Mouse (Mus musculus) midbrain, embryonic 14.5 days (tissue): ENCODE results near the gene Pwp1. TPM values are rescaled to one million over a fixed set of nuclear protein-coding genes. Genes with fewer than 3 reads are reported as not detected.
"Not testable (repeated sequence)": the region's sequence is repeated elsewhere in the genome, so short reads cannot be mapped to it uniquely, and the experiment has no call there.

Experiments used
- ATAC-seq: fragments of 200-750 bp; cut with Nextera tagmentation; 2 replicates; pipeline ENCODE4 v1.8.0; 2017; ENCODE audit warnings: moderate number of reproducible peaks, moderate library complexity; ENCODE audit not compliant: low FRiP score, low TSS enrichment
- DNase-seq: peaks from one replicate; pipeline ENCODE4 v3.0.0-alpha.2; 2015
- H3K27ac ChIP-seq: fragments of 300-500 bp; sonication (generic); replicated peaks from 2 replicates; pipeline ENCODE4 v1.5.1; 2014; ENCODE audit warnings: mild to moderate bottlenecking, low read depth, low read length, moderate library complexity
- H3K27me3 ChIP-seq: fragments of 300-500 bp; sonication (generic); 2 replicates; pipeline ENCODE4 v1.6.1; 2014; ENCODE audit warnings: low read length, control low read depth, mixed read lengths; ENCODE audit not compliant: control insufficient read depth, insufficient read depth
- H3K36me3 ChIP-seq: fragments of 300-500 bp; sonication (generic); 2 replicates; pipeline ENCODE4 v1.6.1; 2014; ENCODE audit warnings: low read length, control low read depth; ENCODE audit not compliant: control insufficient read depth, insufficient read depth
- H3K4me1 ChIP-seq: fragments of 300-500 bp; sonication (generic); 2 replicates; pipeline ENCODE4 v1.6.1; 2014; ENCODE audit warnings: mild to moderate bottlenecking, antibody characterized with exemption, low read length, control low read depth; ENCODE audit not compliant: control insufficient read depth, insufficient read depth
- H3K4me2 ChIP-seq: fragments of 300-500 bp; sonication (generic); 2 replicates; pipeline ENCODE4 v1.6.1; 2014; ENCODE audit warnings: mild to moderate bottlenecking, low read length, moderate library complexity
- H3K4me3 ChIP-seq: fragments of 300-500 bp; sonication (generic); replicated peaks from 2 replicates; pipeline ENCODE4 v1.5.1; 2014; ENCODE audit warnings: low read depth, low read length
- H3K9ac ChIP-seq: fragments of 300-500 bp; sonication (generic); replicated peaks from 2 replicates; pipeline ENCODE4 v1.6.1; 2014; ENCODE audit warnings: mild to moderate bottlenecking, low read length, moderate library complexity
- H3K9me3 ChIP-seq: fragments of 300-500 bp; sonication (generic); 2 replicates; pipeline ENCODE4 v1.6.1; 2016; ENCODE audit warnings: low read length, control low read depth, mixed read lengths; ENCODE audit not compliant: control insufficient read depth
- WGBS: fragments of 180-500 bp; shearing (Covaris S2); extraction: QIAGEN DNeasy Blood & Tissue Kit; methylation state at CpG from one replicate; pipeline ENCODE4 v1.1.7; 2014; 5-methylcytosine and 5-hydroxymethylcytosine counted together
- polyA plus RNA-seq: library from polyadenylated mRNA; unstranded; fragments of >200 nt; fragmentation: Nextera tagmentation; extraction: Ambion mirVana; gene quantifications from 2 replicates; pipeline ENCODE4 v1.2.1, GENCODE M21; 2014

Gene Pwp1
- polyA plus RNA-seq: 66.7 and 78.1 TPM in 2 replicates

DNA sequence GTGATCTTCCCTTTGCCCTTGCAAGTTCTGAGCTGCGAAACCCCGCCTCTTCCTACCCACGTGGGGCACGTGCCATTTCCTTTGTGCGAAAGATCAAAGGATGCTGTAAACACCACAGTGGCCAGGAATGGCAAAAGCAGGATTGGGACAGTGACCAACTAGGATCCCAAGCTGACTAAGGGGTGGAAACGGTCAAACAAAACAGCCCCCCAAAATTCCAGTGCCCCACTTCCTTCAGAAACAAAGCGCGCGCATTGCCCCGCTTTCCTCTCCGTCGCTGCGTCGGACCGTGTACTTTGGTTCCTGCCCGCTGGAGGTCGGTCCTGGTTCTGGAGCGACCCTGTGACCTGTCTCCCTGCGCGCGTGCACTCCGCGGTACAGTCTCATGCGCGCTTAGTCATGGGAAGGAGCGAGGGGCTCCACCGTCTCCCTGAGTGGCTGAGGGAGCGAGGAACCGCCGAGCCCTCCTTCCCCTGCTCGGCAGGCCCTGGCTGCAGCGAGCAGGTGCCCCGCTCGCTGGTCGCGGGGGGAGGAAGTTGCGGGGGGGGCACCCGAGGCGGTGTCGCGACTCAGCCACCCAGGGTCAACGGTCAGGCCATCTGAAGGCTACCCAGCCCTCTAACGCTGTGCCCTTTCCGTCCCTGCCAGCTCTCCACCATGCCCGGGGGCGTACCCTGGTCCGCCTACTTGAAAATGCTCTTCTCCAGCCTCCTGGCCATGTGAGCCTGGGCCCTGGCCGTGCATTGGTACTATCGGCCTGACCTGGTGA lies at the start of gene Pwp1:
TSS of gene Pwp1 (plus strand) at position 410 of the 769 bp plus-strand sequence.
- H3K27me3 ChIP-seq, H3K36me3 ChIP-seq, H3K9me3 ChIP-seq, H3K4me1 ChIP-seq: not testable (repeated sequence)
- Histone ChIP-seq H3K27ac (peak within 1 kb of the TSS; percentile 81), H3K4me2 (peak within 1 kb of the TSS; percentile 73), H3K4me3 (peak within 1 kb of the TSS; percentile 55), H3K9ac (peak within 1 kb of the TSS; percentile 85)
- 4% methylated on average over 48 of the region's 49 CpGs for WGBS
- ATAC-seq (peak; percentile 96), DNase-seq (peak; percentile 83)

DNA sequence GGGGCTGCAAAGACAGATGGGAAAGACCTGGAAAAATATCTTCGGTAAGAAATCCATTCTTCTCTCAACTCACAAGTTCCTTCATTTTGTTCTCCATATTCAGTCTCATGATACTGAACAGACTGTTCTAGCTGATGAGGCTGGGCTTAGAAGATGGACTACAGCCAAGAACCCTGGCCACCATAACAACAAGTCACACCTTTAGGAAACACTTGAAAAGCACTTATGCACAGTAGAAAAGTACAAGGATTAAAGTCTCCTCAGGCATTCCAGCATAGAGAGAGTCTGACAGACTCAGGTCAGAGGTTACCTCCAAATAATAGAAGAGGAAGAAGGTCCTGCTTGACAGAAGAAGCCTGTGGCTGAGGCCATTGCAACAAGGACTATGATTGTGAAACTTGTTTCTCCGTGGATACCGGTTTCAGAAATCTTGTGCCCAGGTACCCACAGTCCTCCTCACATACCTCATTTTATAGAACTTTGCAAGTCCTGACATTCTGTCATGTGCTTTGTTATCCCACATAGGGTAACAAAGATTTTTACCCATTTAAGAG lies 7.1 kb upstream of the Pwp1 start:
- not testable (repeated sequence) for DNase-seq, H3K9ac ChIP-seq, H3K9me3 ChIP-seq, H3K27me3 ChIP-seq, H3K27ac ChIP-seq, H3K4me1 ChIP-seq, H3K4me2 ChIP-seq, ATAC-seq, H3K36me3 ChIP-seq, H3K4me3 ChIP-seq
- 90% methylated on average over 1 of the region's 3 CpGs for WGBS

DNA sequence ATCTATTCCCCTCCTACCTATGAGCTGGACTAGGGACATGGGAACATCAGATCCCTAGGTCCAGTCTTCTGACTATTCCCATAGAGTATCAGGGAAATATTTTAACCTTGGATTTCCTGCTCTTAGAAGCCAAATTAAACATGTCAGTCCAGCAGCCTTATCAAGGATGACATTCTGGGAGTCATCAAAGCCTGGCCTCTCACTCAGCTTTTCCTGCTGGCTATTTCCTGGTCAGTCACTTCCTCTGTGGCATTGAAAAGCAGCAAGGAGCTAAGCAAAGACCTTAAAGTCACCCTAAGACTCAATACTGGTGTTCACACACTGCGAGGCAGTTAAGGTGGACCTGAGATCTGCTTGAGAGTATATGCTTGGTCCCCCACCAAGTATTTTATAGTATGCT lies 5.5 kb upstream of the Pwp1 start:
- WGBS: 82% methylated on average over 1 of the region's 1 CpGs
- H3K4me3 ChIP-seq: not testable (repeated sequence)

DNA sequence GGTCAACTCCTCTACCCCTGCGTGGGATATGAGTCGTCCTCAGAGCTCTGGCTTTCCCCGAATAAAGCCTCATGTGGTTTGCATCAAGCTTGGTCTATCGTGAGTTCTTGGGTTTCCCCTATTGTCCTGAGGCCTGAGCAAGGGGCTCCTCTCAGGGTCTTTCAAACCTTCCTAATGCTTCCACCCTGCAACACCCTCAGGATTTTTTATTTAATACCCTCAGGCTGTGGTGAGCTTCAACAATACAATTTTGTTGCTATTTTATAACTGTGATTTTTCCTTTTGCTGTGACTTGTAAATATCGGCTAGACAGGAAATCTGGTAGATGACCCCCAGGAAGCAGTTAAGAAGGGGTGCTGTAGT lies 591 bp upstream of the Pwp1 start:
- not testable (repeated sequence) for H3K9ac ChIP-seq, H3K36me3 ChIP-seq, H3K4me1 ChIP-seq, DNase-seq, H3K9me3 ChIP-seq, H3K27me3 ChIP-seq
- 44% methylated on average over 5 of the region's 5 CpGs for WGBS
- H3K4me2 ChIP-seq: peak overlapping the region; percentile 73
- H3K27ac ChIP-seq: peak overlapping the region; percentile 81; the same call in 1 of the 2 replicates
- peak overlapping the region; percentile 55 for H3K4me3 ChIP-seq
- ATAC-seq: peak; percentile 18; the same call in 1 of the 2 replicates

More for the DNA sequence above, 5.5 kb upstream of the Pwp1 start:
- not testable (repeated sequence) for ATAC-seq, H3K36me3 ChIP-seq, H3K27ac ChIP-seq, H3K4me2 ChIP-seq, H3K9ac ChIP-seq, H3K27me3 ChIP-seq, DNase-seq, H3K4me1 ChIP-seq, H3K9me3 ChIP-seq

DNA sequence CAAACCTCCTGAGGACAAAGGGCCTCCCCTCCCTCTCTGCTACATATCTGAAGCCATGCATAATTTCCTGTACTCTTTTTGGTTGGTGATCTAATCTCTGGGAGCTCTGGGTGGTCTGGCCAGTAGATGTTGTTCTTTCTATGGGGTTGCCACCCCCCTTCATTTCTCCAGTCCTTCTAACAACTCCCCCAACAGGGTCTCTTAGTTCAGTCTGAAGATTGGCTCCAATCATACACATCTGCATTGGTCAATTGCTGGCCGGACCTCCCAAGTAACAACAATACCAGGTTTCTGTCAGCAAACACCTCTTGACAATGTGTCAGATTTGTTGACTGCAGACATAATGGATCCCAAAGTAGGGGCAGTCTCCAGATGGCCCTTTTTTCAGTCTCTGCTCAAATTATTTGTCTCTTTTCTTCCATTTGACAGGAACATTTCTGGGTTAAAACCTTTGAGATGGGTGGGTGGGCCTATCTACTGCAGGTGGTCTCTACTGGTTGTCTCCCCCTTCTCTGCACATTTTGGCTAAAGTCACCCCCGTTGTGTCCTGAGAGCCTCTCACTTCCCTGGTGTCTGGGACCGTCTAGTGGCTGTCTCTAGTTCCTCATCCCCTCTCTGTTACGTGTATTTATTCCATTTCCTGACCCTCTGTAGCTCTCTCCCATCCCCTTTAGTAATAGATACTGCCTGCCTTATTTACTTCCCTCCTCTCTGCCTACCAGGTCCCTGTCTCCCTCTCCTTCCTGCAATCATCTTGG lies 17.0 kb downstream of the Pwp1 start:
- H3K27ac ChIP-seq: no peak overlapping the region
- H3K27me3 ChIP-seq: no peaks in the 10 kb centered on the region
- 82% methylated on average over 4 of the region's 4 CpGs for WGBS
- no peak overlapping the region for H3K4me3 ChIP-seq
- H3K9ac ChIP-seq: no peak overlapping the region
- no peak overlapping the region for H3K4me2 ChIP-seq
- ATAC-seq (no peak), DNase-seq (no peak)
- no peaks in the 10 kb centered on the region for H3K36me3 ChIP-seq
- no peaks in the 10 kb centered on the region for H3K9me3 ChIP-seq
- no peaks in the 10 kb centered on the region for H3K4me1 ChIP-seq

DNA sequence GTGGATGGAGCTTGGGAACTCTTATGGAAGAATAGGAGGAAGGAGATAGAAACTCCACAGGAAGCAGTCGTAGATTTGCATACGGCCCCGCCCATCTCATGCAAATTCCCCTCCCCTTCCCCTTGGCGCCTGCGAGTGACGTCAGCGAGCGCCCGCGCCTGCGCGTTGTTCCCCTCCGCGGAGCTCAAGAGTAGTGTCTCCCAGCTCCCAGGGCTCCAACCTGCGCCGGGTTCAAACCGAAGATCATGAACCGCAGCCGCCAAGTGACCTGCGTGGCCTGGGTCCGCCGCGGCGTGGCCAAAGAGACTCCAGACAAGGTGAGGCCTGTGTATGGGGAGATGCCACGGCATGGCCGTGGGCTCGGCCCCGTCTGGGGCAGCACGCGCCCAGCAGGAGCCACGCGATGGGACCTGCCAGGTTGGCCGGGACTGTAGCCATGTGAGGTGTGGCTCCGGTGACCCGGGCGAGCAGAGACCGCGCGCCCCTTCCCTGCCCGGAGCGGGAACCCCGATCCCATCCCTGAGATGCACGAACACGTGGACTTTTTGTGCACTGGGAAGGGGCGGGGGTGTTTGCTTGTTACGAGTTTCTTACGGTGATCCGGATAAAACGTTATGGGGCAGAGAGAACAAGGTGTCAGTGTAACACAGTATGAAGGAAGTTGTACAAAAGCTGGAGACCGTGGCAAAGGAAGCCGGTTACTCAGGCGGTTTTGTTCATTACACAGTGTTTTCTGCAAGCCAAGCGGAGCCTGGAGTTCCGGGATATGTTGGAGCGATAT lies 42.6 kb downstream of the Pwp1 start:
- Histone ChIP-seq H3K9me3 (no peaks in the 10 kb centered on the region), H3K4me1 (peaks cover 11% of the 10 kb centered on the region; the same call in 1 of the 2 replicates), H3K27me3 (no peaks in the 10 kb centered on the region), H3K9ac (peak overlapping the region; percentile 86), H3K36me3 (peaks cover 28% of the 10 kb centered on the region), H3K27ac (peak overlapping the region; percentile 57), H3K4me2 (peak overlapping the region; percentile 87), H3K4me3 (peak overlapping the region; percentile 97)
- DNase-seq: peak; percentile 96
- WGBS: under 1% methylated on average over 55 of the region's 55 CpGs
- peak; percentile 95 for ATAC-seq

DNA sequence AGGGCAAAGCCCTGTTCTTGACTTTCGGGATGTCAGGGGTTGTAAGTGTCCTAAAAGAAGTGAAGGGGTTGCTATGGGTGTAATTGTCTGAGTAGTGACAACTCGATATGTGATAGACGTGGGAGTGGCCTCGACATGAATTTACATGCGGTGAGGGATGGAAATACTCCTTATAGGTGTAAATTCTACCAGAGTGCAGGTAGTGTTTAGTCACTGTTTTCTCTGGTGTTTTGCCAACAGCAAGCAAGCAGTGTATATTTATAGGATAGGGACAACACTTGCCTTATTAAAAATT lies 43.1 kb downstream of the Pwp1 start:
- H3K4me2 ChIP-seq: peak overlapping the region; percentile 87
- peak overlapping the region; percentile 86 for H3K9ac ChIP-seq
- H3K4me1 ChIP-seq: peaks cover 11% of the 10 kb centered on the region; the same call in 1 of the 2 replicates
- ATAC-seq: 0 out of 2 replicates have a peak, but pooled peaks have one; percentile 9
- H3K4me3 ChIP-seq: peak overlapping the region; percentile 97
- no peak for DNase-seq
- WGBS: 6% methylated on average over 5 of the region's 5 CpGs
- peaks cover 33% of the 10 kb centered on the region for H3K36me3 ChIP-seq
- H3K27ac ChIP-seq: no peak overlapping the region
- H3K9me3 ChIP-seq: no peaks in the 10 kb centered on the region
- no peaks in the 10 kb centered on the region for H3K27me3 ChIP-seq

DNA sequence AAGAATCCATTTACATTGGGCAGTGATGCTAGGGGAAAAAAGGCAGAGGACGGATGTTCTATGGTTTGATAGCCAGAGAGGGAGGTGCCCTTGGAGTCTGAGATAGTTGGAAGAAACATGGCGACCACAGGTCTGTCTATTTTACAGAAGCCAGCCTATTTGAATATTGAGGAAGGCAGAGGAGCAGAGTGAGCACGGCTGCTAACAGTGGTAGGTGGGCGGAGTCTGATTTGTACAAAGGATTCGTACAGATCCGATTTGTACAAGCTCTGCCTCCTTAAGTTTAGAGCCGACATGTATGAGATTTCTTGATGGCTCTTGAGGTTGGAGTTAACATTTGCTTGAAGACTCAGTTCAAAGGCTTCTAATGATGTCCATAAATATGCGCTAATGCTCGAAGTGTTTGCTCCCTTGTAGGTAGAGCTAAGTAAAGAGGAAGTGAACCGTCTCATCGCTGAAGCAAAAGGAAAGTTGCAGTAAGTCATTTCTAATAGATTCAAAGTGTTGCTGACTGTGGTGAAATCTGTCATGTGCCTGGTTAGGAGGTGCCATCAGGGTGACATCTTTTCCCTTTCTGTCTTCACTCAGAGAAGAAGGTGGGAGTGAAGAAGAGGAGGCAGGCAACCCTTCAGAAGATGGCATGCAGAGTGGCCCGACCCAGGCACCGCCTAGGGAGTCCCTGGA lies 44.7 kb downstream of the Pwp1 start:
- WGBS: 92% methylated on average over 13 of the region's 13 CpGs
- H3K4me2 ChIP-seq: no peak overlapping the region
- no peak overlapping the region for H3K9ac ChIP-seq
- no peak for ATAC-seq
- no peak for DNase-seq
- H3K9me3 ChIP-seq: no peaks in the 10 kb centered on the region
- H3K36me3 ChIP-seq: peaks cover 49% of the 10 kb centered on the region
- no peak overlapping the region for H3K27ac ChIP-seq
- H3K4me1 ChIP-seq: peaks cover 11% of the 10 kb centered on the region; the same call in 1 of the 2 replicates
- H3K4me3 ChIP-seq: no peak overlapping the region
- no peaks in the 10 kb centered on the region for H3K27me3 ChIP-seq
